Mouse (Mus musculus) intestine, embryonic 15.5 days (tissue): Measurements from ENCODE around the gene Scg5. TPM values are rescaled to one million over a fixed set of nuclear protein-coding genes. Genes with fewer than 3 reads are reported as not detected.

Source experiments
- ATAC-seq: fragments of 200-750 bp; cut with Nextera tagmentation; 2 replicates; pipeline ENCODE4 v1.8.0; 2017; ENCODE audit warnings: moderate TSS enrichment, moderate library complexity
- H3K27ac ChIP-seq: fragments of 300-500 bp; sonication (generic); 2 replicates; pipeline ENCODE4 v1.5.1; 2015; ENCODE audit warnings: mild to moderate bottlenecking, inconsistent platforms
- H3K27me3 ChIP-seq: fragments of 300-500 bp; sonication (generic); replicated peaks from 2 replicates; pipeline ENCODE4 v1.6.1; 2015; ENCODE audit warnings: inconsistent platforms
- H3K36me3 ChIP-seq: fragments of 300-500 bp; sonication (generic); 2 replicates; pipeline ENCODE4 v1.6.1; 2015; ENCODE audit warnings: inconsistent platforms
- H3K4me1 ChIP-seq: fragments of 300-500 bp; sonication (generic); replicated peaks from 2 replicates; pipeline ENCODE4 v1.6.1; 2015; ENCODE audit warnings: inconsistent platforms
- H3K4me2 ChIP-seq: fragments of 300-500 bp; sonication (generic); replicated peaks from 2 replicates; pipeline ENCODE4 v1.6.1; 2015; ENCODE audit warnings: mild to moderate bottlenecking, inconsistent platforms
- H3K4me3 ChIP-seq: fragments of 300-500 bp; sonication (generic); replicated peaks from 2 replicates; pipeline ENCODE4 v1.5.1; 2015; ENCODE audit warnings: inconsistent platforms
- H3K9ac ChIP-seq: fragments of 300-500 bp; sonication (generic); 2 replicates; pipeline ENCODE4 v1.6.1; 2015; ENCODE audit warnings: inconsistent platforms
- H3K9me3 ChIP-seq: fragments of 300-500 bp; sonication (generic); 2 replicates; pipeline ENCODE4 v1.6.1; 2016; ENCODE audit warnings: inconsistent platforms
- WGBS: fragments of 180-500 bp; shearing (Covaris S2); methylation state at CpG from one replicate; pipeline ENCODE4 v1.1.7; 2015; 5-methylcytosine and 5-hydroxymethylcytosine counted together
- polyA plus RNA-seq: library from polyadenylated mRNA; unstranded; fragments of >200 nt; fragmentation: Nextera tagmentation; extraction: Ambion mirVana; gene quantifications from 2 replicates; pipeline ENCODE4 v1.2.1, GENCODE M21; 2015

The Scg5 gene
- polyA plus RNA-seq, 1 experiment from 2014 or later, result 13.3 TPM

- 23% methylated on average over 17 of the region's 17 CpGs for WGBS
Observed at GRCm38 (mm10) chr2:113828086-113828942, 607 bp downstream of the Scg5 start.

GRCm38 (mm10) chr2:113823909-113824308 lies 5.0 kb downstream of the Scg5 start:
- no peaks in the 10 kb centered on the region for H3K27me3 ChIP-seq
- H3K9ac ChIP-seq, result no peak overlapping the region
- no peaks in the 10 kb centered on the region for H3K9me3 ChIP-seq
- H3K36me3 ChIP-seq, result no peaks in the 10 kb centered on the region
- no peak overlapping the region for H3K4me2 ChIP-seq
- WGBS, result 0% methylated on average over 2 of the region's 2 CpGs
- H3K27ac ChIP-seq, result no peak overlapping the region
- no peak overlapping the region for H3K4me3 ChIP-seq
- 0 out of 2 replicates have a peak, but pooled peaks cover 10% of the 10 kb centered on the region for H3K4me1 ChIP-seq
- no peak for ATAC-seq

More at GRCm38 (mm10) chr2:113828086-113828942, 607 bp downstream of the Scg5 start:
- H3K4me3 ChIP-seq, result peak overlapping the region; percentile 28
- H3K4me2 ChIP-seq, result peak overlapping the region; percentile 58
- H3K36me3 ChIP-seq, result peaks cover 3% of the 10 kb centered on the region; the same call in 1 of the 2 replicates
- peak; percentile 73 for ATAC-seq
- 0 out of 2 replicates have a peak, but pooled peaks cover 10% of the 10 kb centered on the region for H3K4me1 ChIP-seq
- H3K9ac ChIP-seq, result no peak overlapping the region
- H3K9me3 ChIP-seq, result no peaks in the 10 kb centered on the region
- H3K27ac ChIP-seq, result 0 out of 2 replicates have a peak overlapping the region, but pooled peaks have one; percentile 44
- no peaks in the 10 kb centered on the region for H3K27me3 ChIP-seq

GRCm38 (mm10) chr2:113822367-113822766 lies 6.6 kb downstream of the Scg5 start:
- no peak overlapping the region for H3K4me2 ChIP-seq
- H3K9me3 ChIP-seq, result no peaks in the 10 kb centered on the region
- no peak for ATAC-seq
- H3K27ac ChIP-seq, result no peak overlapping the region
- no peak overlapping the region for H3K4me3 ChIP-seq
- WGBS, result 98% methylated on average over 8 of the region's 8 CpGs
- H3K27me3 ChIP-seq, result no peaks in the 10 kb centered on the region
- 0 out of 2 replicates have a peak, but pooled peaks cover 3% of the 10 kb centered on the region for H3K4me1 ChIP-seq
- no peak overlapping the region for H3K9ac ChIP-seq
- H3K36me3 ChIP-seq, result no peaks in the 10 kb centered on the region

- no peaks in the 10 kb centered on the region for H3K36me3 ChIP-seq
- H3K9me3 ChIP-seq, result no peaks in the 10 kb centered on the region
- ATAC-seq, result peak; percentile 89
- no peak overlapping the region for H3K4me3 ChIP-seq
- H3K9ac ChIP-seq, result no peak overlapping the region
- WGBS, result 40% methylated on average over 12 of the region's 12 CpGs
- H3K27ac ChIP-seq, result 0 out of 2 replicates have a peak overlapping the region, but pooled peaks have one; percentile 1
- 0 out of 2 replicates have a peak, but pooled peaks cover 3% of the 10 kb centered on the region for H3K4me1 ChIP-seq
- no peaks in the 10 kb centered on the region for H3K27me3 ChIP-seq
- no peak overlapping the region for H3K4me2 ChIP-seq
Observed at GRCm38 (mm10) chr2:113821176-113821734, 7.7 kb downstream of the Scg5 start.

- 0 out of 2 replicates have a peak, but pooled peaks cover 3% of the 10 kb centered on the region for H3K4me1 ChIP-seq
- 87% methylated on average over 15 of the region's 15 CpGs for WGBS
Observed at GRCm38 (mm10) chr2:113820117-113820516, 8.8 kb downstream of the Scg5 start.

GRCm38 (mm10) chr2:113817681-113818606 lies 11.0 kb downstream of the Scg5 start:
- Histone ChIP-seq H3K4me3 (no peak overlapping the region), H3K4me2 (no peak overlapping the region), H3K36me3 (no peaks in the 10 kb centered on the region), H3K9ac (no peak overlapping the region), H3K27me3 (no peaks in the 10 kb centered on the region), H3K4me1 (0 out of 2 replicates have a peak, but pooled peaks cover 3% of the 10 kb centered on the region), H3K27ac (no peak overlapping the region), H3K9me3 (no peaks in the 10 kb centered on the region)
- 64% methylated on average over 14 of the region's 14 CpGs for WGBS
- no peak for ATAC-seq

More at GRCm38 (mm10) chr2:113820117-113820516, 8.8 kb downstream of the Scg5 start:
- ATAC-seq, result no peak
- Histone ChIP-seq H3K36me3 (no peaks in the 10 kb centered on the region), H3K27me3 (no peaks in the 10 kb centered on the region), H3K9me3 (no peaks in the 10 kb centered on the region), H3K27ac (no peak overlapping the region), H3K9ac (no peak overlapping the region), H3K4me3 (no peak overlapping the region), H3K4me2 (no peak overlapping the region)

- 17% methylated on average over 9 of the region's 9 CpGs for WGBS
- no peaks in the 10 kb centered on the region for H3K36me3 ChIP-seq
- H3K27ac ChIP-seq, result no peak overlapping the region
- no peaks in the 10 kb centered on the region for H3K4me1 ChIP-seq
- ATAC-seq, result 0 out of 2 replicates have a peak, but pooled peaks have one; percentile 45
- H3K9me3 ChIP-seq, result no peaks in the 10 kb centered on the region
- no peak overlapping the region for H3K4me3 ChIP-seq
- no peak overlapping the region for H3K4me2 ChIP-seq
- H3K27me3 ChIP-seq, result no peaks in the 10 kb centered on the region
- no peak overlapping the region for H3K9ac ChIP-seq
Observed at GRCm38 (mm10) chr2:113807640-113808039, 21.3 kb downstream of the Scg5 start.

- WGBS, result 57% methylated on average over 10 of the region's 10 CpGs
- H3K36me3 ChIP-seq, result no peaks in the 10 kb centered on the region
- no peaks in the 10 kb centered on the region for H3K9me3 ChIP-seq
- H3K4me2 ChIP-seq, result no peak overlapping the region
- no peak overlapping the region for H3K4me3 ChIP-seq
- no peaks in the 10 kb centered on the region for H3K27me3 ChIP-seq
- H3K4me1 ChIP-seq, result no peaks in the 10 kb centered on the region
- ATAC-seq, result no peak
- no peak overlapping the region for H3K9ac ChIP-seq
- H3K27ac ChIP-seq, result no peak overlapping the region
Observed at GRCm38 (mm10) chr2:113806851-113807577, 21.9 kb downstream of the Scg5 start.

GRCm38 (mm10) chr2:113805765-113806164 lies 23.2 kb downstream of the Scg5 start:
- ATAC-seq, result no peak
- no peak overlapping the region for H3K27ac ChIP-seq
- WGBS, result 77% methylated on average over 4 of the region's 4 CpGs

GRCm38 (mm10) chr2:113803753-113804152 lies 25.2 kb downstream of the Scg5 start:
- no peak overlapping the region for H3K9ac ChIP-seq
- WGBS, result 31% methylated on average over 1 of the region's 1 CpGs
- no peaks in the 10 kb centered on the region for H3K4me1 ChIP-seq

More at GRCm38 (mm10) chr2:113805765-113806164, 23.2 kb downstream of the Scg5 start:
- H3K4me1 ChIP-seq, result no peaks in the 10 kb centered on the region
- no peaks in the 10 kb centered on the region for H3K9me3 ChIP-seq
- no peak overlapping the region for H3K4me3 ChIP-seq
- H3K36me3 ChIP-seq, result no peaks in the 10 kb centered on the region
- H3K27me3 ChIP-seq, result no peaks in the 10 kb centered on the region
- H3K9ac ChIP-seq, result no peak overlapping the region
- no peak overlapping the region for H3K4me2 ChIP-seq

GRCm38 (mm10) chr2:113800846-113801245 lies 28.1 kb downstream of the Scg5 start:
- Histone ChIP-seq H3K9ac (no peak overlapping the region), H3K4me1 (no peaks in the 10 kb centered on the region), H3K4me2 (no peak overlapping the region), H3K36me3 (no peaks in the 10 kb centered on the region), H3K27ac (no peak overlapping the region), H3K4me3 (no peak overlapping the region), H3K27me3 (no peaks in the 10 kb centered on the region), H3K9me3 (no peaks in the 10 kb centered on the region)
- 73% methylated on average over 5 of the region's 5 CpGs for WGBS
- no peak for ATAC-seq

More at GRCm38 (mm10) chr2:113803753-113804152, 25.2 kb downstream of the Scg5 start:
- H3K4me2 ChIP-seq, result no peak overlapping the region
- H3K27me3 ChIP-seq, result no peaks in the 10 kb centered on the region
- no peaks in the 10 kb centered on the region for H3K9me3 ChIP-seq
- no peak overlapping the region for H3K4me3 ChIP-seq
- H3K36me3 ChIP-seq, result no peaks in the 10 kb centered on the region
- no peak overlapping the region for H3K27ac ChIP-seq
- no peak for ATAC-seq
